Mouse (Mus musculus): ENCODE results near the gene Lrrc8a.
A peak's percentile ranks its signal among the peaks of the same experiment; 100 is the strongest.

The Lrrc8a gene

GRCm38 (mm10) chr2:30237199-30237880 lies at the start of gene Lrrc8a:
Gene Lrrc8a (plus strand): TSS chr2:30237715.
- DNase-seq = peak; percentile 100

DNA sequence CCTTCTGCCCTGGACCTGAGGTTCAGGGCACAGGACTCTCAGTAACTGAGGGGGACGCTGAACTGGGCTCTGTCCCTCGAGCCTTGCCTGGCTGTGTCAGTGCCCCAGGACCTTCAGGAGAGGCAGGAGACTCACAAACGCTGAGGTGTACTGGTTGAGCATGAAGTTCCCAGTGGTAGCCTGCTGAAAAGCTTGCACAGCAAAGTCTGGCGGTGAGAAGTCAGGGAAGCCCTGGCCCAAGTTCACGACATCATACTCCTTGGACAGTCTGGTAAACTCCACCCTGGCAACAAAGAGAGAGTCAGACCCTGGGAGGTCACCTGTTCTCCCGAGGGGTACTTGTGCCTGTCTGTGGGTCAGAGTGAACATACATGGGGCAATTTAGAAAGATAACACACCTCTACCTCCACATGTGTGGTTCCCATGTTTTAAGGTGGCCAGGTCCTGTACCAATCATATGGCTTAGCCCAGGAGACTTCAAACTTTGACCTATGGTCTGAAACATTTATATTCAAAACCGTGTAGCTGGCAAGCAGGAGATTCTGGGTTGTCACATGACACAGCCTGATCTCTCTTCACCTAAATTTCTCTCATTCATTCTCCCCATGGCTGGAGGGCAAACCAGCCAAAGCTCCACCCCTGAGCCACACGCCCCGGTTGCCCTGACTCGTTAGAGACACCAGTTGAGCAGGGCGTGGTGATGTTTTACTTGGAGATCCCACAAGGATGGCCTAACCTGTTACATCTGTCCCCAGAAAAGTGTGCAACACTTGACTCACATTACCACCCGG lies 45.5 kb upstream of the Lrrc8a start:
- no peak for DNase-seq

DNA sequence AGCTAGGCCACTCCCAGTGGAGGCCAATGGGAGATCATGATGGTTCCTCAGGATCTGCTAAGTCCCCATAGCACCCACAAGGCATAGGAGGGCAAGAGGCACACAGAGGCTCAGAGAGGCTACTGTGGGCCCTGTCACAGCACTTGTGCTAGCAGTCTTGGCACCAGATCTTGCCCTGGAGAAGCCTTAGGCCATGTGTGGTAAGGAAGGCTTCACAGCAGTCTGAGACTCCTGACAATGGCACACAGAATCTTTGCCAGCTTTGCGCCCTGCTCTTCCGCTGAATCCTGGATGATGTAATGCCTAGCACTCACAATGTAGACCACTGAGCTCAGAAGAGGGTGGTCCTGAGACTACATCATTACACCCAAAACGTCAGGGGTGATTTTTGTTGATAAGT lies 42.9 kb upstream of the Lrrc8a start:
- DNase-seq = no peak

DNA sequence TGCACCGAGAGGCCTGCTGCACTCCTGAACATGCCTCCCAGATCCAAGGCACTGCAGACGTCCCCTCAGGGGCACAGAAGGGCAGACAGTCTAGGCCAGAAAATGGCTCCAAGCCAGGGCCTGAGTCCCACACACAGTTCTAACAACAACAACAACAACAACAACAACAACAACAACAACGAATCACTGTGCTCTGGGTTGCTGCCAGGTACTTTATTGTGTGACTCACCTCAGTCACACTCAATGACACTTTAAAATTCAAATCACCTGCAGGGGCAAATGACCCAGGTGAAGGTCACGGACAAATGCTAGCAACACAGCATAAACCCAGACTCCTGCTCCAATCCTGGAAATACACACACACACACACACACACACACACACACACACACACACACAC lies 39.5 kb upstream of the Lrrc8a start:
- DNase-seq = no peak

DNA sequence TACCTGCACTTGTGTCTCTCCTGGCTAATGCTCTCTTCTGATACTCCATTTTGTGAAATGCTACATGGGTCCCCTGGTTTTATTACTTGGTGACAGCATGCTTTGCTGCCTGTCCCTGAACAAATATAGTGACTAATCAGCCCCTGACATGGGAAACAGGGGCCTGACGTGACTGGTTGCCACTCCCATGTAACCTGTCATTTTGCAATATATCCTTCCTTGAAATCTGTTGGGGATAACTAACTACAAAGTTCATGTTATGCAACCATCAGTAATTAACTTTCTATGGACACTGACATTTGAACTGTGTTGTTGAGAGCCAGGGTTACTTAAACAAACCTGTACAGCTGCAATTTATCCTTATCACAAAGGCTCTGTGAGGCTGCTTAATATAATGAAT lies 37.5 kb upstream of the Lrrc8a start:
- DNase-seq = no peak

DNA sequence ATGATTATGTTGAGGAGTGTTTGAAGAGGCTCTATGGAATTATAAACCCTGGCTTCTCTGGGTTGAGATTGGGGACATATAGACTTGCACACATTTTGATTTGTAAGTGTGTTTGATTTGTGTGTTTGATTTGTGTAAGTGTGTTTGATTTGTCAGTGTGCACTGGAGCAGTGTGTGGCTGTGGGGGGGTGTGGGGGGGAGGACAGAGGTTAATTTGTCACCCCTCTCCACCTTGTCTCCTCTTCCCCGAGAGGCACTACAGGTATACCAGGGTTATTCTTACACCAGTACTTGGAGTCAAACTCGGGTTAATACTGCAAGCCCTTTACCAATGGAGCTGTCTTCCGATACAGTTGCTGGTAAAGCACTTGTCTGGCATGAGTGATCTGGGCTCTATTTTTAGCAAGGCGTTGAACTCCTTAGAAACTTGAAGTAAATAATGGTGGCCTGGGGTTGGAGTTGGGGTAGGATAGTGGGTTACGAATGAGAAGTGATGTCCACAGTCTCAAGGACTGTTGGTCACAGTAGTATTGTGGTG lies 37.1 kb upstream of the Lrrc8a start:
- no peak for DNase-seq

DNA sequence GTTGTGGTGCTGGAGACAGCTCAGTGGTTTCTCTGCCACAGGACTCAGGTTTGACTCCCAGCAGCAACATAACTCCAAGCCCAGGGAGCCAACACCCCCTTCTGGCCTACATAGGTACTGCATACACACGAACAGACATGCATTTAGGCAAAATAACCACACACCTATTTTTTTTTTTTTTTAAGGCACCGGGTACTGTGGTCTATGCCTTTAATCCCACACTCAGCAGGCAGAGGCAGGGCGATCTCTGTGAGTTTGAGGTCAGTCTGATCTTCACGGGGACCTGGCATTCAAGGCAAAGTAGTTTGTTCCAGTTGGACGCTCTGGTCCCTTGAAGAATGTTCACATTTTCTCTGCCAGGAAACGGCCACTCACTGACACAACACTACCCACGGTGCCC lies 34.1 kb upstream of the Lrrc8a start:
- peak; percentile 26 for DNase-seq

GRCm38 (mm10) chr2:30205255-30205628 lies 32.3 kb upstream of the Lrrc8a start:
- DNase-seq = peak; percentile 38

DNA sequence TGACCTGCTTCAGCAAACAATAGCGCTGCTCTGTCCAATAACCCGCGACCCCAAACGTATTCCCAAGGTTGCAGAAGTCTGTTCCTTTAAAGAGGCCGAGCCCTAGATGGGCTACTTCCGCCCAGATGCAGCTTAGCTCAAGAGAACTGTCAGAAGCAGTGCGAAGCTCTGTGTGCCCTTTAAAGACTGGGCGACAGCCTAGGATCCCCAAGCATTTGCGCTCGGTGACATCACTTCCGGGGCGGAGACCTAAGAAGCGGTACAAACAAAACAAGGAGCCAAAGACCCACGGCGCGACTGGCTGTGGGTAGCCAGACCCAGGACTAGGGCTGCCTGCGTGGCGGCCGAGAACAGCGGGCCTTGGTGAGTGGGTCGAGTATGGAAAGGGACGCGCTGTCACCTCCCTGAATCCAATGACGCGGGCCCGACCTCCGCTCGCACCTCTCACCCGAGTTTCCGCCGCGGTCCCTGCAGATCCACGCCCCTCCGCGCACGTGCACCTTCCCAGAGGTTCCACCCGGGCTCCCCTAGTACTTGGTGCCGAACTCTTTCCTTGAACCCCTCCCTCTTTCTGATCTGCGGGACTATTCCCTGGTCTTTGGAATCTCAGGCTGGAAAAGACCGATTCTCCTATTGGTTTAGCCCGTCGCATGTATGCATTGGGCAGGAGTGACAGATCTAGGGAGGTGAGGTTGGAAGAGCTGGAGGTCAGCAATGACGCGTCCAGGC lies 31.7 kb upstream of the Lrrc8a start, which contains the start of gene Kyat1:
Gene Kyat1, minus strand, starts transcription at position 219 of the 729 bp plus-strand sequence.
- DNase-seq = peak; percentile 96

GRCm38 (mm10) chr2:30207401-30207800 lies 30.1 kb upstream of the Lrrc8a start:
- DNase-seq = no peak

GRCm38 (mm10) chr2:30207886-30208285 lies 29.6 kb upstream of the Lrrc8a start:
- DNase-seq = no peak

DNA sequence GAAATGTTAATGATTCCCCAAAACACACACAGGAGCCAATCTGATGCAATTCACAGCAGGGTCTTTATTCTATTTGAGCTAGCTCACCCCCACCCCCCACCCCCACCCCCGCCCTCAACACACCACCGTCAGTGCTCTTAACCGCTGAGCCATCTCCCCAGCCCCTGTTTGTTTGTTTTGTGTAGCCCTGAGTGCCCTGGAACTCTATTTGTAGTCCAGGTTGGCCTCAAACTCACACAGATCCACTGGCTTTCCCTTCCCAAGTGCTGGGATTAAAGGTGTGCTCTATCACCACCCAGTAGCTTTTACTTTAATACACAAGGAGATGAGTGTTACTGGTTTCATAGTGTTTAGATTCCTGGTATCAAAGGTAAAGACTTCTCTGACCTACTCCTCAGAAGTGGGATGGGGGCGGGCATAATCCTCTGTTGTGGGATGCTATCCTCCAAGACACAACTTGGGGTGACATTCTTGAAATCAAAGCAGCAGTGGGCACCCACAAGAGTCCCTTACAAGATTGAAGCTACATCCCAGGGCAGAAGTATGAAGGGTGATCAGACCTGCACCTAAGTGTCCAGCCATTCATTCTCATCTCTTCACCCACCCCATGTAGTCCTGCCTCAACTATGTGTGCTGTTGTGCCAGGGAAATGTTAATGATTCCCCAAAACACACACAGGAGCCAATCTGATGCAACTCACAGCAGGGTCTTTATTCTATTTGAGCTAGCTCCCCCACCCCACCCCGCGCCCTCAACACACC lies 25.9 kb upstream of the Lrrc8a start:
- DNase-seq = no peak

GRCm38 (mm10) chr2:30212169-30212545 lies 25.4 kb upstream of the Lrrc8a start:
- no peak for DNase-seq

DNA sequence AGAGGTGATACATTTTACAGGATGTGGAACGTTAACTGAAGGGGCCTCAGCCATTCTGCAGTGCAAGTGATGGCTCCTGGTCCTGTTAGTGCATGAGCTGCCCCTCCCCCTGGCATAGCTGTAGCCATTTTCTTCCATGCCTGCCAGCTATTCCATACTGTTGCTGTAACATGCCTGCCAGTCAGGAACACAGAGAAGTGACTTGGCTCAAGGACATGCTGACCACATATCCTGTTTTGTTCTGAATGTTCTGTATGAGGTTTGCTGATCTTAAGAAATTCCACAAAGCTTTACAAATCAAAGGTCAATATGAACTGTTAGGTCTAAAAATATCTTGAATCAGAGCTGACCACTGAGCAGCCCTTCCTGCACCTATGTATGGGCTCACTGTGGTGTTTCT lies 24.6 kb upstream of the Lrrc8a start:
- DNase-seq = no peak

- peak; percentile 38 for DNase-seq
These were observed 22.8 kb upstream of the Lrrc8a start for GRCm38 (mm10) chr2:30214745-30215144.

GRCm38 (mm10) chr2:30215493-30215892 lies 22.0 kb upstream of the Lrrc8a start:
- DNase-seq = peak; percentile 47

- no peak for DNase-seq
These were observed 21.2 kb upstream of the Lrrc8a start for GRCm38 (mm10) chr2:30216293-30216692.

GRCm38 (mm10) chr2:30235593-30235992 lies 1.9 kb upstream of the Lrrc8a start:
- no peak for DNase-seq

- no peak for DNase-seq
These were observed 903 bp upstream of the Lrrc8a start for GRCm38 (mm10) chr2:30236426-30237198.

- DNase-seq = peak; percentile 72
These were observed 366 bp downstream of the Lrrc8a start for GRCm38 (mm10) chr2:30237881-30238280.

DNA sequence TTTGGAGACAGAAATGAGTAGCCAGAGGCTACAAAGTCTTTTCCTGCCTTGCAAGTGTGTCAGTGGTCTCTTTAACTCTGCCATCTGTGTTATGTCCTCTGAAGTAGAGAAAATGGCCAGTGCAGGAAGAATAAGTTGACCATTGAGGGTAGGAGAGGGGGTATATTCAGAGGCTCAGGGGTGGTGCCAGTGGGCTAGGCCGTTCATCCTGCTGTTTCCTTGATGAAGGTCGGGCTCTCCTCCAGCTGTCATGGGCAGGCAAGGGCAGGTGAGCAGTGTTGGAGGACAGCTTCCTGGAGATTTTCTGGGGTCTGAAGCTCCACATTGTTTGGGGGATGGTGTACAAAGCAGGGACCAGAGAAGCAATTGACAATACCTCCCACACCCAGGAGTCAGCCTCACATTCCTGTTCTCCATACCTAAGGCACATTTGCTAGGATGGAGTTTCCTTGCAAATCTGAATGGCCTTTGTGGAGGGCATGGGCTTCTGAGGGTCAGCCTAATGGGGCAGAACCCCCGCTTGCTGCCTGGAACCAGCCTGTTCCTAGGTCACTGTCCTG lies 1.5 kb downstream of the Lrrc8a start:
- DNase-seq = no peak

DNA sequence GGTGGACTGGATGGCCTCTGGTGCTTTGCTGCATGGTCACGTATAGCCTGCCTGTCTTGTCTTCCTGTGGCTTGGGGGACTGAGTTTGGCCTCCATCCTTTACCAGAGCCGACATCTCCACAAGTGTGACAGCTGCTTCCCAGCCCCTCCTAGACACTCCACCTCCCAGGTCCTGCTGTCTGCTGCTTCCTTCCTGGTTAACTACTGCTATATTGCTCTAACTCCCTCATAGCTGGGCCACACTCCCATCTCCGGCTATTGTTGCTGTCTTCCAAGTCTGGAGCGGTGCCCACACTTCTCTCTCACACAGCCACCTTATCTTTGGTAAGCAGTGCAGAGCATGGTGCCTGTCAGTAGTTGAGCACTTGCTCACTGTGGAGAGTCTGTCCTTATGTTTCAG lies 2.3 kb downstream of the Lrrc8a start:
- peak; percentile 71 for DNase-seq
